Mouse (Mus musculus) cerebellum, postnatal 10 days (tissue): ENCODE data around the gene 1700019D03Rik.
"Not testable (repeated sequence)": the region's sequence is repeated elsewhere in the genome, so short reads cannot be mapped to it uniquely, and the experiment has no call there.

Experiments used
- DNase-seq, 2 experiments: peaks; one replicate each; pipeline ENCODE4 v3.0.0; 2021; ENCODE audit warnings: mixed read lengths in 2 of 2

1700019D03Rik gene

GRCm38 (mm10) chr1:52954456-52954855, 65.5 kb downstream of the 1700019D03Rik start:
- no peak for DNase-seq

GRCm38 (mm10) chr1:52953548-52953947, 66.4 kb downstream of the 1700019D03Rik start:
- no peak for DNase-seq

- DNase-seq: peak; percentile 62 to 66
These were observed 67.2 kb downstream of the 1700019D03Rik start for GRCm38 (mm10) chr1:52952551-52953397.

- DNase-seq: peak in 1 of 2 experiments; percentile 22
These were observed 67.8 kb downstream of the 1700019D03Rik start for GRCm38 (mm10) chr1:52952143-52952542.

- DNase-seq: peak; percentile 29 to 33
These were observed 68.7 kb downstream of the 1700019D03Rik start for GRCm38 (mm10) chr1:52951146-52951868.

GRCm38 (mm10) chr1:52947895-52948294, 72.1 kb downstream of the 1700019D03Rik start:
- peak in 1 of 2 experiments; percentile 4 for DNase-seq

- DNase-seq: no peak
These were observed 81.0 kb downstream of the 1700019D03Rik start for GRCm38 (mm10) chr1:52939021-52939420.

GRCm38 (mm10) chr1:52934494-52934893, 85.5 kb downstream of the 1700019D03Rik start:
- no peak for DNase-seq

GRCm38 (mm10) chr1:52924482-52924881, 95.5 kb downstream of the 1700019D03Rik start:
- DNase-seq: not testable (repeated sequence)

GRCm38 (mm10) chr1:52918897-52919296, 101.1 kb downstream of the 1700019D03Rik start:
- DNase-seq: not testable (repeated sequence)

GRCm38 (mm10) chr1:52916655-52917054, 103.3 kb downstream of the 1700019D03Rik start:
- DNase-seq: no peak

- DNase-seq: no peak
These were observed 110.2 kb downstream of the 1700019D03Rik start for GRCm38 (mm10) chr1:52909783-52910182.

GRCm38 (mm10) chr1:52884208-52884607, 135.8 kb downstream of the 1700019D03Rik start:
- peak; percentile 3 to 16 for DNase-seq
